ENCODE assay signal across 8 mouse cellular contexts in the genomic region with DNA sequence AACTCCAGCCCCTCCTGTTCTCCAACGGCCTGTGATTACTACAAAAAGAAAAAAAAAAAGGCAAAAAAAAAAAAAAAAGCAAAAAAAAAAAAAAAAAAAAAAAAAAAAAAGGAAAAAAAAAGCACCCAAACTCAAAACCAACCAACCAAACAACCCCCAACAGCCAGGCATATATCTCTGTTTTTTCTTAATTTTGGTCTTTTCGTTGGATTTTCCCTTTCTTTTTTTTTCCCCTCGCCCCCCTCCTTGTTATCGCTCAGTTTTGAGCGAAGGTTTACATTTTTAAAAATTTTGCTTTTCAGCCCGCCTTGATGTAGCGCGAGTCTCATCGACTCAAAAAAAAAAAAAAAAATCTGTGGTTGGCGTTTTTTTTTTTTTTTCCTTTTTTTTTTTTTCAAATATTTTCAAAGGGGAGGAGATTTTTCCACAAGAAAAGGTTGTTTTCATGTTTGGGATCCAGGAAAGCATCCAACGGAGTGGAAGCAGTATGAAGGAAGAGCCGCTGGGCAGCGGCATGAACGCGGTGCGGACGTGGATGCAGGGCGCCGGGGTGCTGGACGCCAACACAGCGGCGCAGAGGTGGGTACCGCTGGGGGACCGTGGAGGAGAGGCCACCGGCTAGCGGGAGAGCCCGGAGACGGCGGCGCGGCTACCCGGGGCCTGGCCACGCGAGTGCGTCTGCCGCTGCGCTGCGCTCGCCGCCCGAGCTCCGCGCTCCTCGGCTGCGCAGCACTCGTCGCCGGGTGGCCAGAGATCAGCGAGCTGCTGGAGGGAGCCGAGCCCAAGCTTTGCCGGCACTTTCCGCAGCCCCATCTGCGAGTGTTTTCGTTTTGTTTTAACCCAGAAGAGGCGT. TPM values are rescaled to one million over a fixed set of nuclear protein-coding genes. Genes with fewer than 3 reads are reported as not detected.
DNase-seq lines count a peak whose midpoint lies in the region; ATAC-seq and TF ChIP-seq lines count a peak whose summit lies in the region.

No protein-coding gene starts in this region.

- H3K27me3 ChIP-seq in kidney, adult 2 months (replicated peaks; ENCODE audit: control insufficient read depth, insufficient read depth, low read length) = no peaks in the 10 kb centered on the region; the same call in 1 of the 2 replicates
- H3K27me3 ChIP-seq in lung, embryonic 15.5 days = peaks cover 82% of the 10 kb centered on the region

- ATAC-seq in lung, embryonic 15.5 days (ENCODE audit: borderline replicate concordance, extremely low read depth, low FRiP score, low TSS enrichment) = peak; percentile 29; the same call in 1 of the 2 replicates
- no peak for ATAC-seq in erythroid progenitor cell, adult 5-6 weeks (replicated peaks; ENCODE audit: low FRiP score, poor library complexity, severe bottlenecking)

- no peaks in the 10 kb centered on the region for H3K36me3 ChIP-seq in kidney, adult 2 months (ENCODE audit: control insufficient read depth, insufficient read depth, low read length)
- H3K36me3 ChIP-seq in lung, embryonic 15.5 days = no peaks in the 10 kb centered on the region

- peak overlapping the region; percentile 69 for H3K4me3 ChIP-seq in kidney, adult 2 months (ENCODE audit: insufficient read depth, low read depth, low read length)
- H3K4me3 ChIP-seq in lung, embryonic 15.5 days = peak overlapping the region; percentile 53

- TF ChIP-seq POLR2A in kidney, adult 2 months (IDR thresholded peaks at IDR 0.05; ENCODE audit: low read depth, low read length) = no peak

- peak overlapping the region; percentile 54 for H3K27ac ChIP-seq in kidney, adult 2 months (ENCODE audit: insufficient read depth, low read depth, low read length)
- H3K27ac ChIP-seq in lung, embryonic 15.5 days = peak overlapping the region; percentile 55; the same call in 1 of the 2 replicates

- no peak for TF ChIP-seq CTCF in kidney, adult 2 months (conservative IDR thresholded peaks at IDR 0.05; ENCODE audit: insufficient read depth, insufficient read length, low read depth, low read length)

- DNase-seq in urinary bladder, postnatal 25 days (ENCODE audit: low spot score) = peak; percentile 20
- no peak for DNase-seq in urinary bladder, postnatal 14 days (ENCODE audit: low spot score)
- peak; percentile 76 for DNase-seq in embryo, embryonic 10 days (ENCODE audit: low spot score)
- peak; percentile 42 for DNase-seq in heart, adult 8-10 months (ENCODE audit: low spot score)
- peak; percentile 45 for DNase-seq in kidney, adult 2 months
- DNase-seq in retina, postnatal 1 day = peak; percentile 75

- no peaks in the 10 kb centered on the region for H3K9me3 ChIP-seq in lung, embryonic 15.5 days

- peak overlapping the region; percentile 92 for H3K4me2 ChIP-seq in lung, embryonic 15.5 days

- no peaks in the 10 kb centered on the region for H3K4me1 ChIP-seq in kidney, adult 2 months (ENCODE audit: control insufficient read depth, insufficient read depth, low read length)
- H3K4me1 ChIP-seq in lung, embryonic 15.5 days = peaks cover 26% of the 10 kb centered on the region

- 1% methylated on average over 55 of the region's 55 CpGs for WGBS in kidney, adult 2 months
- WGBS in lung, embryonic 15.5 days = under 1% methylated on average over 55 of the region's 55 CpGs

- peak overlapping the region; percentile 44 for H3K9ac ChIP-seq in lung, embryonic 15.5 days

RNA-seq across cellular contexts. Expression of a gene that starts 0.8 kb away (rescaled TPM):
- total RNA-seq in heart, adult 8-10 months (2022) = 10 to 100 TPM; 10.5 to 15.1 (median 11.7) TPM
- 11.9 and 12.2 TPM in 2 replicates for polyA plus RNA-seq in kidney, adult 2 months (2012; rRNA removed)
- polyA plus RNA-seq in lung, embryonic 15.5 days (2015; fragmentation: Nextera tagmentation; extraction: Ambion mirVana) = 10.5 and 12.4 TPM in 2 replicates
- total RNA-seq in erythroid progenitor cell, adult 5-6 weeks (2015; ENCODE audit: low replicate concordance) = 16.2 and 21.0 TPM in 2 replicates
- total RNA-seq in erythroid progenitor cell, adult 5-6 weeks (2017; ENCODE audit: low replicate concordance) = 3.7 and 7.6 TPM in 2 replicates
